Mouse (Mus musculus) hindbrain, embryonic 11.5 days (tissue): Measurements from ENCODE around the gene Asb1. TPM values are rescaled to one million over a fixed set of nuclear protein-coding genes. Genes with fewer than 3 reads are reported as not detected.

Experiments used
- ATAC-seq: fragments of 200-750 bp; cut with Nextera tagmentation; 2 replicates; pipeline ENCODE4 v1.8.0; 2017; ENCODE audit warnings: mild to moderate bottlenecking, moderate TSS enrichment, moderate library complexity; ENCODE audit not compliant: low FRiP score
- DNase-seq: peaks from one replicate; pipeline ENCODE4 v3.0.0-alpha.2; 2015; ENCODE audit warnings: low spot score
- H3K27ac ChIP-seq: fragments of 300-500 bp; sonication (generic); 2 replicates; pipeline ENCODE4 v1.5.1; 2014; ENCODE audit warnings: mild to moderate bottlenecking, low read depth, low read length
- H3K27me3 ChIP-seq: fragments of 300-500 bp; sonication (generic); 2 replicates; pipeline ENCODE4 v1.6.1; 2014; ENCODE audit warnings: mild to moderate bottlenecking, low read length, moderate library complexity, mixed read lengths; ENCODE audit not compliant: control insufficient read depth, insufficient read depth
- H3K36me3 ChIP-seq: fragments of 300-500 bp; sonication (generic); 2 replicates; pipeline ENCODE4 v1.6.1; 2014; ENCODE audit warnings: mild to moderate bottlenecking, low read length, moderate library complexity, mixed read lengths; ENCODE audit not compliant: control insufficient read depth, insufficient read depth
- H3K4me1 ChIP-seq: fragments of 300-500 bp; sonication (generic); replicated peaks from 2 replicates; pipeline ENCODE4 v1.6.1; 2014; ENCODE audit warnings: low read length, mixed read lengths; ENCODE audit not compliant: control insufficient read depth, insufficient read depth
- H3K4me2 ChIP-seq: fragments of 300-500 bp; sonication (generic); replicated peaks from 2 replicates; pipeline ENCODE4 v1.6.1; 2014; ENCODE audit warnings: mild to moderate bottlenecking, low read depth, low read length
- H3K4me3 ChIP-seq: fragments of 300-500 bp; sonication (generic); 2 replicates; pipeline ENCODE4 v1.5.1; 2014; ENCODE audit warnings: low read depth, low read length
- H3K9ac ChIP-seq: fragments of 300-500 bp; sonication (generic); 2 replicates; pipeline ENCODE4 v1.6.1; 2014; ENCODE audit warnings: low read depth, low read length
- H3K9me3 ChIP-seq: fragments of 300-500 bp; sonication (generic); 2 replicates; pipeline ENCODE4 v1.6.1; 2016; ENCODE audit warnings: low read length; ENCODE audit not compliant: control insufficient read depth
- WGBS: fragments of 180-500 bp; shearing (Covaris S2); extraction: QIAGEN DNeasy Blood & Tissue Kit; methylation state at CpG from one replicate; pipeline ENCODE4 v1.1.7; 2014; 5-methylcytosine and 5-hydroxymethylcytosine counted together
- polyA plus RNA-seq: library from polyadenylated mRNA; unstranded; fragments of >200 nt; fragmentation: Nextera tagmentation; extraction: Ambion mirVana; gene quantifications from 2 replicates; pipeline ENCODE4 v1.2.1, GENCODE M21; 2014

Asb1 gene
- polyA plus RNA-seq, 1 experiment from 2014 or later, result 10.1 TPM

DNA sequence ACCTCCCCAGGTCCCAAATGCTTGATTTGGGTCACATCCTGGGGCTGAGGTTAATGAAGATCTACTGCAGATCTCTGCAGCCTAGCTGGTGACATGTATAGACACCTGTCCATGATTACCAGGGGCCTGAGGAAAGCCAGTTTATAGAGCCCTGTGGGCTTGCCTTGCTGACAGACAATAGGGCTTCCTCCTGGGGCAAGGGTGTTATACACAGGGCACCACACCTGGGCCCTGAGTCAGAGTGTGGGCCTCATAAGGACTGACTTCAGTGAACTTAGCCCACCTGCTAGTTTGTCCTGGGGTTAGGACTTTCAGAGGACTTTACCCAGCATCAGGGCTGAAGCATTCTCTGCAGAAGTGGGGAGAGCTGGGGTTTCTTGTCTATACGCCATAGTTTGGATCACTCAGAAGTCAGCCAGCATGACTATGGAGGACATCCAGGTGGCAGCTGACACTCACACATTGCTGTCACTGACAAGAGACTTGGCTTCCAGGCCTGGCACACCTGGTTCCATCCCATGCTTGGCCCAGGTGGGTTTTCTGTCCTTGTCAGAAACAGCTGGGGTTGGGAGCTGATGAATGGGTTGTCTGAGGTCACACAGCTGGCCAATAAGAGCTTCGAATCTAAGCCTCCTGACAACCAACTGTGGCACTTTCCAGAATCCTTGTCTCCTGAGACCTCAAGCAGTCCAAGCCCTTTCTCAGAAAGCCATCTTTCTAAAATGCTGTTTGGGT is 61.2 kb downstream of the Asb1 start:
- Histone ChIP-seq H3K36me3 (no peaks in the 10 kb centered on the region), H3K4me1 (no peaks in the 10 kb centered on the region; the same call in none of the 2 replicates), H3K4me3 (no peak overlapping the region), H3K9me3 (no peaks in the 10 kb centered on the region), H3K27me3 (no peaks in the 10 kb centered on the region; the same call in 1 of the 2 replicates), H3K4me2 (no peak overlapping the region), H3K27ac (no peak overlapping the region), H3K9ac (0 out of 2 replicates have a peak overlapping the region, but pooled peaks have one; percentile 11)
- ATAC-seq (0 out of 2 replicates have a peak, but pooled peaks have one; percentile 12), DNase-seq (no peak)
- WGBS, result 85% methylated on average over 2 of the region's 2 CpGs

DNA sequence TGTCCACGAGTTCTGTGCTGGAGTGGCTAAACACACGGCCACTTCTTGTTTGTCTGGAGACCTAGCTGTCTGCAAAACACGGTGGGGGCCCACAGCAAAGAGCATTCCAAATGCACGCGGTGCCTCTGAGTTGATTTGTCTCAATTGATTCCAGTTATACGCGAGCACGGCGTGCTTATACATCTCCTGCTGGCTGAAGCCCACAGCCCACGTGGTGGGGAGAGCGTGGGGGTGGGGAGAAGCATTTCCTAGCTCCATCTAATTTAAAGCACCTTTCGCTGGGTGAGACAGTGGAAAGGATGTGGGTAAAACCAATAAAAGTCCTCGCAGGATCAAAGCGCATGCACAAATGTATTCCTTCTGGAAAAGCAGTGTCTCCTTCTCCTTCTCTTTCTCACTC is 65.3 kb downstream of the Asb1 start:
- Histone ChIP-seq H3K36me3 (no peaks in the 10 kb centered on the region), H3K9me3 (no peaks in the 10 kb centered on the region), H3K4me3 (no peak overlapping the region), H3K4me1 (no peaks in the 10 kb centered on the region; the same call in none of the 2 replicates), H3K27me3 (no peaks in the 10 kb centered on the region; the same call in 1 of the 2 replicates), H3K4me2 (no peak overlapping the region), H3K9ac (no peak overlapping the region), H3K27ac (no peak overlapping the region)
- 55% methylated on average over 14 of the region's 14 CpGs for WGBS
- ATAC-seq (no peak), DNase-seq (no peak)

DNA sequence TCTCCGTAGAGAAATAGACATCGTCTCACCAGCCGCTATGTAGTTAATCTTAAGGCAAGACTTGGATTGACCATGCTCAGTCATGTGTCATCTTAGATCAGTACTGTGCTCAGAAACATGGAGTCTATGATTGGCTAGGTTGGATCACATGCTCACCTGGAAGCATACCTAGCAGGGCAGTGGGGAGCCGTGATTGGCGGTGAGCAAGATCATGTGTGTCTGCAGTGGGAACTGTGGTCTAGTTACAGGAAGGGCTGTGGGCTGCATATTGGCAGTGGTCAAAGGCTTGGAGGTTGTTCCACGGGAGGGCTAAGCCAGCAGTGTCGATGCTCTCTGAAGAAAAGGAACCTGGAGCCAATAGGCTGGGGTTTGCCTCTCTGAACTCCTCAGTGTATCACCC is 66.4 kb downstream of the Asb1 start:
- Histone ChIP-seq H3K27me3 (no peaks in the 10 kb centered on the region; the same call in 1 of the 2 replicates), H3K4me2 (no peak overlapping the region), H3K36me3 (no peaks in the 10 kb centered on the region), H3K4me1 (no peaks in the 10 kb centered on the region; the same call in 1 of the 2 replicates), H3K9ac (no peak overlapping the region), H3K9me3 (no peaks in the 10 kb centered on the region), H3K27ac (no peak overlapping the region), H3K4me3 (no peak overlapping the region)
- ATAC-seq, result no peak
- no peak for DNase-seq
- 92% methylated on average over 7 of the region's 7 CpGs for WGBS

DNA sequence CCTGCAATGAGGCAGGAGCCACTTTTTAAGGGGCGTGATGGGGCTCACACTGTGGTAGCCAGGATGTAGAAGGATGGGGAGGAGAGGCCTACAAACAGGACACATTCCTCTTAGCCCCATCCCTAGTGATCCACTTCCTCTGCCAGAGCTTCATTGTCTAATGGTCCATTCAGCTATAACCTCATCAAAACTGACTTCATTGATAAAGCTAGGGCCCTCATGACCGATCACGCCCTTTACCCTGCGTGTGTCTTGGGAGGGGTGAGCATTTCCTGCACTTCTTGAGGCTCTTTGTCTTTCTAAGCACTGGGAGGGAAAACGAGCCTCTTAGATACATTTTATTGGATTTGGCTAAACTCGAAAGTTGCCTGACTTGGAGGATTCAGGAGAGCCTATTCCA is 66.8 kb downstream of the Asb1 start:
- H3K4me2 ChIP-seq, result no peak overlapping the region
- no peaks in the 10 kb centered on the region for H3K36me3 ChIP-seq
- no peak overlapping the region for H3K9ac ChIP-seq
- H3K27ac ChIP-seq, result no peak overlapping the region
- 77% methylated on average over 6 of the region's 6 CpGs for WGBS
- no peaks in the 10 kb centered on the region for H3K9me3 ChIP-seq
- DNase-seq (no peak), ATAC-seq (no peak)
- no peaks in the 10 kb centered on the region; the same call in 1 of the 2 replicates for H3K27me3 ChIP-seq
- H3K4me1 ChIP-seq, result no peaks in the 10 kb centered on the region; the same call in 1 of the 2 replicates
- no peak overlapping the region for H3K4me3 ChIP-seq

Other genes starting within 250 kb of the Asb1 start
- gene Scly, start 242.2 kb upstream of the Asb1 start, polyA plus RNA-seq, result 12.0 and 13.8 TPM in 2 replicates
- gene Espnl, start 218.5 kb upstream of the Asb1 start, polyA plus RNA-seq, result 0.03 TPM in 2 replicates
- gene Klhl30, start 189.5 kb upstream of the Asb1 start, polyA plus RNA-seq, result 0.06 and 0.33 TPM in 2 replicates
- 0.68 and 1.0 TPM in 2 replicates for gene Erfe, start 174.1 kb upstream of the Asb1 start, polyA plus RNA-seq
- 172 TPM in 2 replicates for gene Ilkap, start 141.7 kb upstream of the Asb1 start, polyA plus RNA-seq
- gene Hes6, start 126.5 kb upstream of the Asb1 start, polyA plus RNA-seq, result 288 and 318 TPM in 2 replicates
- 1.7 and 2.8 TPM in 2 replicates for gene Per2, start 81.2 kb upstream of the Asb1 start, polyA plus RNA-seq
- 7.3 and 7.7 TPM in 2 replicates for gene Traf3ip1, start 45.9 kb upstream of the Asb1 start, polyA plus RNA-seq